Mouse (Mus musculus): ENCODE measurements around the gene Olfr588-ps1. TPM values are rescaled to one million over a fixed set of nuclear protein-coding genes. Genes with fewer than 3 reads are reported as not detected.
"Not testable (repeated sequence)": the region's sequence is repeated elsewhere in the genome, so short reads cannot be mapped to it uniquely, and the experiment has no call there.

Gene Olfr588-ps1
- total RNA-seq (2021), result not detected
- long read RNA-seq, experiment 1, result 0 reads
- long read RNA-seq, experiment 2, result 0 reads

DNA sequence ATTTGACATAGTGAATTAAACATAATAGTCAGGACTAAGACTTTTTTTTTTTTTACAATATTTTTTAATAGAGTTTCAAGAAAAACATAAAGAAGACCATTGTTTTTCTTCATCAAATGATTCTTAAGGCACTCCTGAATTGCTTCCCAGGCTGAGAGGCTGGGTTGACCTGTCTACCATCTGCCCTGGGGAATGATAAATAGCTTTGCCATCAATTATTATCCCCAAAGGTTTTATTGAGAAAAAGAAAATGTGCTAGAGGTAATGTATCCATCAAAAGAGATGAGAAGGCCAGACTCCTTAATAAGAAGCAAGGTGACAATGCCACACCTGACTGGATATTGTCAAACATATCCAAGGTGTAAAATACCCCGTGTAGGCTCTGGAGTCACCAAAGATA, at the start of gene Olfr588-ps1:
Gene Olfr588-ps1, plus strand, starts transcription at position 301 of the 400 bp plus-strand sequence.
- no peak for TF ChIP-seq CTCF (IDR thresholded peaks at IDR 0.05)
- no peak for DNase-seq
- Histone ChIP-seq H3K4me3 (no peak within 1 kb of the TSS), H3K27ac (no peak within 1 kb of the TSS)
- intact Hi-C loops (cut with DNase I), result no loop called here

- no peak within 1 kb of the TSS for H3K27ac ChIP-seq
- no peak within 1 kb of the TSS for H3K4me3 ChIP-seq
- no peak for TF ChIP-seq CTCF (IDR thresholded peaks at IDR 0.05)
- no peak for DNase-seq
- intact Hi-C loops (cut with DNase I), result no loop called here
These were observed 43.3 kb upstream of the Olfr588-ps1 start, which contains the start of gene Olfr585 for GRCm38 (mm10) chr7:103097420-103097819. Olfr585 (plus strand) TSS chr7:103097720.

DNA sequence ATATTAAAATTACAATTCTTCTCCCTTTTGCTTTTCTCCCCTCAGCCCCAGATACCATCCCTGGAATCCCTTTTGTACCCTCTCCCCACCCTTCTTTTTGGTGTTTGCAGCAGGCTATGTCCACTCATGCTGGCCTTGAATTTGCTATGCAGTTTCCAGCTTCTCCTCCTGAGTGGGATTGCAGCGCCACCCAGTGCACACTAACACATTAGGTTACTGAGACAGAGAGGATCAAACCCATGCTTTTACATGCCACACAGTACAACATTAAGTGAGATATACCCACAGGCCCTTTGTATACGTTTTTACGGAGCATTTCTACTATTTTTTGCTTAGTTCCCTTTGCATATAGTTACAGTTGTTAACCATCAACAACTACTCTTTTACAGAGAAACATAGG, 21.3 kb upstream of the Olfr588-ps1 start:
- no peak overlapping the region for H3K4me3 ChIP-seq
- no peak for DNase-seq
- intact Hi-C loops (cut with DNase I), result no loop called here
- H3K27ac ChIP-seq, result no peak overlapping the region
- TF ChIP-seq CTCF (IDR thresholded peaks at IDR 0.05), result no peak

DNA sequence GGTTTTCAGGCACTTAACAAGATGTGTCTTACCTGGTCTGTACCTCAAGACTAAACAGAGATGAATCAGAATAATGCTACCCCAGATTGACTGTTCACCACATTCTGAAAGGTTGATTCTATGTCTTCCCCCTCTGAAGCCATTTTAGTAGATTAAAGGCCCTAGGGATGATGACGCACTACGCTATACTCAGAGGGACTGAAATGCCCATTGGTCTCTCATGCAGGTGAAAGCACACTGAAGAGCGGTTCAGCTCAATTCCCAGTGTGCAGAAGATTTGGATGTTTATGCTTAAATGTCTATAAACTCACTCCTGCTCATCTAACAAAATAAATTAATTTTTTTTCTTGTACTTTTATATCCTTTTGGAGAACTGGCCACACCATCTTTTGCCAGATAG, 15.1 kb upstream of the Olfr588-ps1 start, which contains the start of gene Olfr586:
Gene Olfr586, minus strand, starts transcription at position 101 of the 400 bp plus-strand sequence.
- Histone ChIP-seq H3K4me3 (no peak within 1 kb of the TSS), H3K27ac (no peak within 1 kb of the TSS)
- no peak for TF ChIP-seq CTCF (IDR thresholded peaks at IDR 0.05)
- no peak for DNase-seq
- intact Hi-C loops (cut with DNase I), result no loop called here

- Histone ChIP-seq H3K27ac (no peak within 1 kb of the TSS), H3K4me3 (no peak within 1 kb of the TSS)
- TF ChIP-seq CTCF (IDR thresholded peaks at IDR 0.05), result no peak
- DNase-seq, result no peak
- intact Hi-C loops (cut with DNase I), result no loop called here
These were observed 15.6 kb downstream of the Olfr588-ps1 start, which contains the start of gene Olfr589 for GRCm38 (mm10) chr7:103156256-103156655. Olfr589 (minus strand) TSS chr7:103156356.

- Histone ChIP-seq H3K27ac (no peak overlapping the region), H3K4me3 (no peak overlapping the region)
- DNase-seq, result no peak
- intact Hi-C loops (cut with DNase I), result no loop called here
- no peak for TF ChIP-seq CTCF (IDR thresholded peaks at IDR 0.05)
These were observed 29.0 kb downstream of the Olfr588-ps1 start for GRCm38 (mm10) chr7:103169697-103170096.

DNA sequence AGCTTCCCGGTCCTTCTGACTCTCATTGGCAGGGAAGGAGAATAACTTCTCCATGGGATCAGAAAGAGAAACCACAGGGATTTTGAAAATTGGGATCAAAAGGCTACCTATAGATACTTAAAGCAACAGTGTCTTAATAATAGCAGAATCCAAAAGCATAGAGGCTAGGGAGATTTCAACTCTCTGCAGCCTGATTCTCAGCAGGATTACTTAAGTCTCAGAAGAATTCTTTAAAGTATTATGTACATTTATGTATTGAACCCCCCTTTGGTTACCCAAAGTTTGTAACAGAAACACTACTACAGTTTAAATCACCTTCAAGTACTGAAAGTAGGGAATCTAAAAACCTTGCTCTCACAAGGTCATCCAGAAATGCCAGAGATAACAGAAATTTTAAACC, 37.6 kb downstream of the Olfr588-ps1 start, which contains the start of gene Olfr591:
Gene Olfr591, minus strand, starts transcription at position 101 of the 400 bp plus-strand sequence.
- no peak for DNase-seq
- no peak within 1 kb of the TSS for H3K4me3 ChIP-seq
- intact Hi-C loops (cut with DNase I), result no loop called here
- H3K27ac ChIP-seq, result no peak within 1 kb of the TSS
- TF ChIP-seq CTCF (IDR thresholded peaks at IDR 0.05), result no peak

DNA sequence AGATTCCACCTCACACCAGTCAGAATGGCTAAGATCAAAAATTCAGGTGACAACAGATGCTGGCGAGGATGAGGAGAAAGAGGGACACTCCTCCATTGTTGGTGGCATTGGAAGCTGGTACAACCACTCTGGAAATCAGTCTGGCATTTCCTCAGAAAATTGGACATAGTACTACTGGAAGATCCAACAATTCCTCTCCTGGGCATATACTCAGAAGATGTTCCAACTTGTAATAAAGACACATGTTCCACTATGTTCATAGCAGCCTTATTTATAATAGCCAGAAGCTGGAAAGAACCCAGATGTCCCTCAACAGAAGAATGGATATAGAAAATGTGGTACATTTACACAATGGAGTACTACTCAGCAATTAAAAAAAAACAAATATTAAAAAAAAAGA, 43.8 kb downstream of the Olfr588-ps1 start, which contains the start of gene Olfr592:
Gene Olfr592, plus strand, starts transcription at position 301 of the 400 bp plus-strand sequence.
- H3K4me3 ChIP-seq; H3K27ac ChIP-seq; intact Hi-C loops (cut with DNase I); DNase-seq: not testable (repeated sequence)

Other genes with a start within 250 kb of the Olfr588-ps1 start
- not detected for gene Olfr569, start 250.0 kb upstream of the Olfr588-ps1 start, total RNA-seq (2021)
- not detected for gene Olfr570, start 246.3 kb upstream of the Olfr588-ps1 start, total RNA-seq (2021)
- gene Olfr571, start 223.3 kb upstream of the Olfr588-ps1 start, total RNA-seq (2021), result not detected
- not detected for gene Olfr572, start 216.5 kb upstream of the Olfr588-ps1 start, total RNA-seq (2021)
- not detected for gene Olfr573-ps1, start 198.3 kb upstream of the Olfr588-ps1 start, total RNA-seq (2021)
- gene Olfr574, start 192.4 kb upstream of the Olfr588-ps1 start, total RNA-seq (2021), result not detected
- not detected for gene Olfr575, start 182.1 kb upstream of the Olfr588-ps1 start, total RNA-seq (2021)
- not detected for gene Olfr576, start 178.2 kb upstream of the Olfr588-ps1 start, total RNA-seq (2021)
- gene Olfr577, start 164.9 kb upstream of the Olfr588-ps1 start, total RNA-seq (2021), result not detected
- not detected for gene Olfr578, start 151.6 kb upstream of the Olfr588-ps1 start, total RNA-seq (2021)
- not detected for gene Olfr582, start 102.9 kb upstream of the Olfr588-ps1 start, total RNA-seq (2021)
- not detected for gene Olfr583, start 89.6 kb upstream of the Olfr588-ps1 start, total RNA-seq (2021)
- not detected for gene Olfr584, start 59.0 kb upstream of the Olfr588-ps1 start, total RNA-seq (2021)
- not detected for gene Olfr585, start 43.2 kb upstream of the Olfr588-ps1 start, total RNA-seq (2021)
- not detected for gene Olfr586, start 15.2 kb upstream of the Olfr588-ps1 start, total RNA-seq (2021)
- gene Olfr589, start 15.5 kb downstream of the Olfr588-ps1 start, total RNA-seq (2021), result not detected
- gene Olfr591, start 37.5 kb downstream of the Olfr588-ps1 start, total RNA-seq (2021), result not detected
- not detected for gene Olfr592, start 43.9 kb downstream of the Olfr588-ps1 start, total RNA-seq (2021)
- not detected for gene Olfr593, start 71.0 kb downstream of the Olfr588-ps1 start, total RNA-seq (2021)
- not detected for gene Olfr594, start 76.1 kb downstream of the Olfr588-ps1 start, total RNA-seq (2021)
- not detected for gene Usp17ld, start 111.6 kb downstream of the Olfr588-ps1 start, total RNA-seq (2021)
- not detected for gene Olfr596, start 164.8 kb downstream of the Olfr588-ps1 start, total RNA-seq (2021)
- not detected for gene Olfr597, start 175.4 kb downstream of the Olfr588-ps1 start, total RNA-seq (2021)
- not detected for gene Olfr598, start 182.7 kb downstream of the Olfr588-ps1 start, total RNA-seq (2021)
- gene Olfr599, start 195.0 kb downstream of the Olfr588-ps1 start, total RNA-seq (2021), result not detected
- not detected for gene Olfr600, start 208.8 kb downstream of the Olfr588-ps1 start, total RNA-seq (2021)
- not detected for gene Olfr601, start 221.8 kb downstream of the Olfr588-ps1 start, total RNA-seq (2021)
- gene Olfr603, start 245.3 kb downstream of the Olfr588-ps1 start, total RNA-seq (2021), result not detected